Mouse (Mus musculus) right cerebral cortex, postnatal 36 days (tissue): ENCODE data around the gene Gm8909.
"Not testable (repeated sequence)": the region's sequence is repeated elsewhere in the genome, so short reads cannot be mapped to it uniquely, and the experiment has no call there.

Experiments used
- DNase-seq, 2 experiments: peaks; one replicate each; pipeline ENCODE4 v3.0.0; 2022; ENCODE audit warnings: low spot score in 2 of 2, mixed read lengths in 1 of 2

Gm8909 gene

GRCm38 (mm10) chr17:36161129-36162051 lies 6.9 kb downstream of the Gm8909 start:
- DNase-seq, result no peak

GRCm38 (mm10) chr17:36158264-36158663 lies 10.1 kb downstream of the Gm8909 start:
- not testable (repeated sequence) for DNase-seq

GRCm38 (mm10) chr17:36157782-36158181 lies 10.6 kb downstream of the Gm8909 start:
- not testable (repeated sequence) for DNase-seq

- no peak for DNase-seq
Observed at GRCm38 (mm10) chr17:36154271-36155149, 13.8 kb downstream of the Gm8909 start.

- DNase-seq, result not testable (repeated sequence)
Observed at GRCm38 (mm10) chr17:36151200-36151599, 17.1 kb downstream of the Gm8909 start.

GRCm38 (mm10) chr17:36148468-36148867 lies 19.9 kb downstream of the Gm8909 start:
- DNase-seq, result not testable (repeated sequence)

GRCm38 (mm10) chr17:36146937-36147336 lies 21.4 kb downstream of the Gm8909 start:
- not testable (repeated sequence) for DNase-seq

GRCm38 (mm10) chr17:36145861-36146156 lies 22.5 kb downstream of the Gm8909 start:
- DNase-seq, result not testable (repeated sequence)

- DNase-seq, result no peak
Observed at GRCm38 (mm10) chr17:36145111-36145860, 23.1 kb downstream of the Gm8909 start.

- DNase-seq, result not testable (repeated sequence)
Observed at GRCm38 (mm10) chr17:36136299-36136848, 32.0 kb downstream of the Gm8909 start.

- DNase-seq, result not testable (repeated sequence)
Observed at GRCm38 (mm10) chr17:36135421-36136231, 32.7 kb downstream of the Gm8909 start.

- no peak for DNase-seq
Observed at GRCm38 (mm10) chr17:36131516-36132265, 36.6 kb downstream of the Gm8909 start.

GRCm38 (mm10) chr17:36128968-36129817 lies 39.1 kb downstream of the Gm8909 start, which contains the start of gene Gm7030:
Gene Gm7030, minus strand, starts transcription at chr17:36129425.
- not testable (repeated sequence) for DNase-seq

GRCm38 (mm10) chr17:36128525-36128924 lies 39.8 kb downstream of the Gm8909 start:
- not testable (repeated sequence) for DNase-seq

- DNase-seq, result not testable (repeated sequence)
Observed at GRCm38 (mm10) chr17:36124111-36124510, 44.2 kb downstream of the Gm8909 start.

- DNase-seq, result not testable (repeated sequence)
Observed at GRCm38 (mm10) chr17:36121352-36122020, 46.9 kb downstream of the Gm8909 start, which contains the start of gene Gm19684. Gene Gm19684, plus strand, starts transcription at chr17:36121678.

GRCm38 (mm10) chr17:36120839-36121238 lies 47.5 kb downstream of the Gm8909 start:
- not testable (repeated sequence) for DNase-seq

GRCm38 (mm10) chr17:36116545-36116944 lies 51.8 kb downstream of the Gm8909 start:
- DNase-seq, result not testable (repeated sequence)
